Mouse (Mus musculus) yolk sac, embryonic 10.5 days (tissue): ENCODE measurements around the gene Meis2.

ENCODE experiments used
- DNase-seq: peaks from one replicate; pipeline ENCODE4 v3.0.0-alpha.2; 2017; ENCODE audit warnings: low spot score

Gene Meis2

GRCm38 (mm10) chr2:115943044-115943443, 122.6 kb downstream of the Meis2 start:
- no peak for DNase-seq

- DNase-seq: no peak
Observed at GRCm38 (mm10) chr2:115939849-115940248, 125.8 kb downstream of the Meis2 start.

GRCm38 (mm10) chr2:115938926-115939563, 126.6 kb downstream of the Meis2 start:
- DNase-seq: no peak

GRCm38 (mm10) chr2:115938296-115938695, 127.3 kb downstream of the Meis2 start:
- DNase-seq: no peak

GRCm38 (mm10) chr2:115937896-115938295, 127.7 kb downstream of the Meis2 start:
- DNase-seq: no peak

GRCm38 (mm10) chr2:115936786-115937185, 128.9 kb downstream of the Meis2 start:
- no peak for DNase-seq

GRCm38 (mm10) chr2:115934299-115934698, 131.3 kb downstream of the Meis2 start:
- DNase-seq: no peak

- no peak for DNase-seq
Observed at GRCm38 (mm10) chr2:115933259-115933658, 132.4 kb downstream of the Meis2 start.

GRCm38 (mm10) chr2:115925744-115926143, 139.9 kb downstream of the Meis2 start:
- DNase-seq: no peak

- no peak for DNase-seq
Observed at GRCm38 (mm10) chr2:115924472-115924871, 141.2 kb downstream of the Meis2 start.

GRCm38 (mm10) chr2:115923247-115923646, 142.4 kb downstream of the Meis2 start:
- DNase-seq: no peak

- DNase-seq: no peak
Observed at GRCm38 (mm10) chr2:115921687-115922086, 144.0 kb downstream of the Meis2 start.

- no peak for DNase-seq
Observed at GRCm38 (mm10) chr2:115920336-115920951, 145.2 kb downstream of the Meis2 start.

- no peak for DNase-seq
Observed at GRCm38 (mm10) chr2:115919141-115920071, 146.2 kb downstream of the Meis2 start.

- DNase-seq: no peak
Observed at GRCm38 (mm10) chr2:115918561-115918960, 147.1 kb downstream of the Meis2 start.

GRCm38 (mm10) chr2:115914539-115914938, 151.1 kb downstream of the Meis2 start:
- no peak for DNase-seq

GRCm38 (mm10) chr2:115912948-115913529, 152.6 kb downstream of the Meis2 start:
- DNase-seq: peak; percentile 43

GRCm38 (mm10) chr2:115911913-115912642, 153.6 kb downstream of the Meis2 start:
- DNase-seq: peak; percentile 72

GRCm38 (mm10) chr2:115910217-115910616, 155.4 kb downstream of the Meis2 start:
- DNase-seq: no peak

GRCm38 (mm10) chr2:115901007-115901406, 164.6 kb downstream of the Meis2 start:
- DNase-seq: no peak

GRCm38 (mm10) chr2:115897559-115897958, 168.1 kb downstream of the Meis2 start:
- no peak for DNase-seq

GRCm38 (mm10) chr2:115897001-115897400, 168.6 kb downstream of the Meis2 start:
- DNase-seq: no peak
